Mouse (Mus musculus): Measurements from ENCODE around the gene Filip1. TPM values are rescaled to one million over a fixed set of nuclear protein-coding genes. Genes with fewer than 3 reads are reported as not detected.

The Filip1 gene
- polyA plus RNA-seq, 2 experiments: 0.29 to 0.37 TPM

GRCm38 (mm10) chr9:79816013-79816412 is 196.6 kb downstream of the Filip1 start:
- TF ChIP-seq EP300 (IDR thresholded peaks at IDR 0.05; ENCODE audit: low read depth) (no peak), CTCF (IDR thresholded peaks at IDR 0.05; ENCODE audit: low read depth) (no peak)
- ATAC-seq (ENCODE audit: insufficient read depth) (no peak), DNase-seq (ENCODE audit: low read depth in 3 of 3, low spot score in 3 of 3) (no peak)
- Histone ChIP-seq H3K27ac (no peak overlapping the region), H3K9ac (replicated peaks) (no peak overlapping the region), H3K4me2 (ENCODE audit: low read depth) (no peak overlapping the region), H3K36me3 (replicated peaks; ENCODE audit: control insufficient read depth, insufficient read depth, low read depth) (no peaks in the 10 kb centered on the region), H3K4me1 (replicated peaks; ENCODE audit: control insufficient read depth in 2 of 2, insufficient read depth in 2 of 2, low read length in 1 of 2) (peaks cover 0 to 2% of the 10 kb centered on the region in 2 experiments; a peak in 1 of 4 replicates), H3K27me3 (ENCODE audit: control insufficient read depth, insufficient read depth, low read length) (no peaks in the 10 kb centered on the region), H3K4me3 (ENCODE audit: insufficient read depth in 1 of 2, low read depth in 2 of 2, low read length in 2 of 2) (no peak overlapping the region), H3K9me3 (ENCODE audit: control insufficient read depth, low read length) (no peaks in the 10 kb centered on the region)
- 35% methylated on average over 11 of the region's 11 CpGs for WGBS (ENCODE audit: insufficient replicate concordance)

- H3K9ac ChIP-seq (replicated peaks): no peak overlapping the region
- H3K9me3 ChIP-seq (ENCODE audit: control insufficient read depth, low read length): no peaks in the 10 kb centered on the region
- H3K4me2 ChIP-seq (ENCODE audit: low read depth): no peak overlapping the region
- DNase-seq (ENCODE audit: low read depth in 3 of 3, low spot score in 3 of 3) (no peak), ATAC-seq (ENCODE audit: insufficient read depth) (no peak)
- no peaks in the 10 kb centered on the region for H3K36me3 ChIP-seq (replicated peaks; ENCODE audit: control insufficient read depth, insufficient read depth, low read depth)
- 72% methylated on average over 4 of the region's 4 CpGs for WGBS (ENCODE audit: insufficient replicate concordance)
- no peaks in the 10 kb centered on the region for H3K27me3 ChIP-seq (ENCODE audit: control insufficient read depth, insufficient read depth, low read length)
- no peak overlapping the region for H3K27ac ChIP-seq
- H3K4me3 ChIP-seq (ENCODE audit: insufficient read depth in 1 of 2, low read depth in 2 of 2, low read length in 2 of 2): no peak overlapping the region
- H3K4me1 ChIP-seq (replicated peaks; ENCODE audit: control insufficient read depth in 2 of 2, insufficient read depth in 2 of 2, low read length in 1 of 2): peaks cover 0 to 2% of the 10 kb centered on the region in 2 experiments; a peak in 2 of 4 replicates
- no peak for TF ChIP-seq CTCF (IDR thresholded peaks at IDR 0.05; ENCODE audit: low read depth)
- no peak for TF ChIP-seq EP300 (IDR thresholded peaks at IDR 0.05; ENCODE audit: low read depth)
Observed at GRCm38 (mm10) chr9:79814592-79814991, 198.1 kb downstream of the Filip1 start.

GRCm38 (mm10) chr9:79810969-79811902 is 201.4 kb downstream of the Filip1 start:
- no peaks in the 10 kb centered on the region for H3K9me3 ChIP-seq (ENCODE audit: control insufficient read depth, low read length)
- TF ChIP-seq CTCF (IDR thresholded peaks at IDR 0.05; ENCODE audit: low read depth): no peak
- ATAC-seq (ENCODE audit: insufficient read depth): no peak

GRCm38 (mm10) chr9:79810534-79810933 is 202.1 kb downstream of the Filip1 start:
- no peak overlapping the region for H3K27ac ChIP-seq
- no peaks in the 10 kb centered on the region for H3K27me3 ChIP-seq (ENCODE audit: control insufficient read depth, insufficient read depth, low read length)
- H3K4me2 ChIP-seq (ENCODE audit: low read depth): no peak overlapping the region
- H3K9me3 ChIP-seq (ENCODE audit: control insufficient read depth, low read length): no peaks in the 10 kb centered on the region
- TF ChIP-seq EP300 (IDR thresholded peaks at IDR 0.05; ENCODE audit: low read depth) (no peak), CTCF (IDR thresholded peaks at IDR 0.05; ENCODE audit: low read depth) (no peak)
- no peak overlapping the region for H3K9ac ChIP-seq (replicated peaks)
- H3K4me1 ChIP-seq (replicated peaks; ENCODE audit: control insufficient read depth in 2 of 2, insufficient read depth in 2 of 2, low read length in 1 of 2): no peaks in the 10 kb centered on the region; a peak in 1 of 4 replicates
- 12% methylated on average over 3 of the region's 3 CpGs for WGBS (ENCODE audit: insufficient replicate concordance)
- DNase-seq (ENCODE audit: low read depth in 3 of 3, low spot score in 3 of 3): no peak
- H3K36me3 ChIP-seq (replicated peaks; ENCODE audit: control insufficient read depth, insufficient read depth, low read depth): no peaks in the 10 kb centered on the region
- no peak overlapping the region for H3K4me3 ChIP-seq (ENCODE audit: insufficient read depth in 1 of 2, low read depth in 2 of 2, low read length in 2 of 2)
- ATAC-seq (ENCODE audit: insufficient read depth): peak; percentile 63; the same call in 1 of the 2 replicates

More at GRCm38 (mm10) chr9:79810969-79811902, 201.4 kb downstream of the Filip1 start:
- Histone ChIP-seq H3K4me1 (replicated peaks; ENCODE audit: control insufficient read depth in 2 of 2, insufficient read depth in 2 of 2, low read length in 1 of 2) (peaks cover 0 to 1% of the 10 kb centered on the region in 2 experiments; a peak in 2 of 4 replicates), H3K27me3 (ENCODE audit: control insufficient read depth, insufficient read depth, low read length) (no peaks in the 10 kb centered on the region), H3K4me3 (ENCODE audit: insufficient read depth in 1 of 2, low read depth in 2 of 2, low read length in 2 of 2) (no peak overlapping the region), H3K4me2 (ENCODE audit: low read depth) (no peak overlapping the region), H3K36me3 (replicated peaks; ENCODE audit: control insufficient read depth, insufficient read depth, low read depth) (no peaks in the 10 kb centered on the region), H3K27ac (no peak overlapping the region), H3K9ac (replicated peaks) (no peak overlapping the region)
- 53% methylated on average over 11 of the region's 11 CpGs for WGBS (ENCODE audit: insufficient replicate concordance)
- no peak for DNase-seq (ENCODE audit: low read depth in 3 of 3, low spot score in 3 of 3)

GRCm38 (mm10) chr9:79809411-79809810 is 203.2 kb downstream of the Filip1 start:
- Histone ChIP-seq H3K9me3 (ENCODE audit: control insufficient read depth, low read length) (no peaks in the 10 kb centered on the region), H3K9ac (replicated peaks) (no peak overlapping the region), H3K36me3 (replicated peaks; ENCODE audit: control insufficient read depth, insufficient read depth, low read depth) (no peaks in the 10 kb centered on the region), H3K4me1 (replicated peaks; ENCODE audit: control insufficient read depth in 2 of 2, insufficient read depth in 2 of 2, low read length in 1 of 2) (no peaks in the 10 kb centered on the region; a peak in 1 of 4 replicates), H3K27ac (no peak overlapping the region), H3K4me3 (ENCODE audit: insufficient read depth in 1 of 2, low read depth in 2 of 2, low read length in 2 of 2) (no peak overlapping the region), H3K27me3 (ENCODE audit: control insufficient read depth, insufficient read depth, low read length) (no peaks in the 10 kb centered on the region), H3K4me2 (ENCODE audit: low read depth) (no peak overlapping the region)
- ATAC-seq (ENCODE audit: insufficient read depth) (no peak), DNase-seq (ENCODE audit: low read depth in 3 of 3, low spot score in 3 of 3) (no peak)
- TF ChIP-seq EP300 (IDR thresholded peaks at IDR 0.05; ENCODE audit: low read depth) (no peak), CTCF (IDR thresholded peaks at IDR 0.05; ENCODE audit: low read depth) (no peak)
- 46% methylated on average over 6 of the region's 6 CpGs for WGBS (ENCODE audit: insufficient replicate concordance)
